Mouse (Mus musculus) 3134 (cell line): ENCODE data around the gene Igfbp1.

Source experiments
- DNase-seq: peaks from one replicate; pipeline ENCODE4 v3.0.0-alpha.2; 2011; ENCODE audit warnings: low spot score; ENCODE audit not compliant: insufficient read length; ENCODE audit errors: extremely low read depth

Igfbp1 gene

DNA sequence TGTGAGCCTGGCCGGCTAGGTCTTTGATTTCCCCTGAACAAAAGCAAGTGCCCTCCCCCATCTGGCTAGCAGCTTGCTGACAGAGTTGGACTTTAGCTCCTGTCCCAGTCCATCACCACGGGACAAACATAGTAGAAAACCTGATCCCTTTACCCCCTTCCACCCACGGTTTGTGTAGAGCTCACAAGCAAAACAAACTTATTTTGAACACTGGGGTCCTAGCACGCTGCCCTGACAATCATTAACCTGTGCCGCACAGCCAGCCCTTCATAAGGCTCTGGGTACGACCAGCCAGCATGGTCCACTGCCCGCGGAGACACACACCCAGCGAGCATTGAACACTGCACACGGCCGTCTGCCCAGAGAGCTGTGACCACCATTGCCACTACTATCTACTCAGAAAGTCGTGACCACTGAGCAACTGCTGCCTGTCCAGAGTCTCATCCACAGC lies at the start of gene Igfbp1:
TSS of gene Igfbp1 (plus strand) at position 292 of the 451 bp plus-strand sequence.
- DNase-seq, result no peak

GRCm38 (mm10) chr11:7147945-7148344 lies 49.6 kb upstream of the Igfbp1 start:
- no peak for DNase-seq

DNA sequence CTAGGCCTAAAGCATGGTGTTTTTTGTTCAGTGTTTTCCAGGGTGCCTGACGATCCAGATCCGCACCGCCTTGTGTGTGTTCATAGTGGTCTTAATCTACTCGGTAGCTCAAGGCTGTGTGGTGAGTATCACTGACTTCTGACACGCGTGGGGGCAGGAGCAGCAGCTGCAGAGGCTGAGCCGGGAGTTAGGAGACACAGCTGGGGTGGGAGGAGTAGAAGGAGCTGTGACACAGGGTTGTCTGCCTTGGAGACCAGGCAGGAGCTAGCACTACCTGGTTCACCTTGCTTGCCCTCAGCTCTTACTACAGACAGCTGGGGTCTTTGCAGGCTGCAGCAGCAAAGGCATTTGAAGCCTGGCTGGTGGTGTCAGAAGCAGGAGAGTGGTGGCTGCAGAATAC lies 48.1 kb upstream of the Igfbp1 start:
- DNase-seq, result no peak

DNA sequence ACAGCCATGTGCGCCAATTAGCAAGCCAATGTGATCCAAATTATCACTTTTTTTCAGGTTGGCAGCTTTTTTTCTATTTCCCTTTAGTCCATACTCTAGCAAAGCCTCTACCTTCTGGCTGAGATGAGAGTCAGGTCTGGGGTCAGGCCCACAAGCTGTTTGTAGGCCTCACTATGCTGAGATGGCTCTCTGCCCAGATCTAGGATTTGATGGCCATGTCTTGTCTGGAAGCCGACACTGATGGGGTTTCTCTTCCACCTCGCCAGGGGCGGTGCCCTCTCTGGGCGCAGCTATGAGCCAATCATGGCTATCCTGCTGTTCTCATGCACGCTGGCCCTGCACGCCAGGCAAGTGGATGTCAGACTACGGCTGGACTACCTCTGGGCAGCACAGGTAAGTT lies 47.1 kb upstream of the Igfbp1 start:
- no peak for DNase-seq

GRCm38 (mm10) chr11:7152371-7152770 lies 45.2 kb upstream of the Igfbp1 start:
- DNase-seq, result no peak

DNA sequence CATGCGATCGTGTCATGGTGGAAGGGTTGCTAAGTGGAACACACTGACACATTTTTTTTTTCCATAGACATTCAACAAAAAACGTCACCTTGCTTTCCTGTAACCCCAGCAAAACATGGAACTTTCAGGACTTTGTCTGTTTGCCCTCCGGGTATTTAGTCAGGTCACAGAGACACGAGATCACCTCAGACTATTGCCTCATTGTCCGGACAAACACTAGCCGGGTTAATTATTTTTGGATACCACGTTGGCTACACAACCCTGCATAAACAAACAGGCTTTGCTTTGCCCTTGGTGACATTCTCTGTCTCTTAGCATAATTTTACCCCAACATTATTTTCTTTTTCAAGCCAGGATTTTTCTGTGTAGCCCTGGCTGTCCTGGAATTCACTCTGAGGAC lies 44.5 kb upstream of the Igfbp1 start:
- no peak for DNase-seq

- no peak for DNase-seq
Observed at GRCm38 (mm10) chr11:7156427-7156826, 41.2 kb upstream of the Igfbp1 start.

GRCm38 (mm10) chr11:7158196-7158595 lies 39.4 kb upstream of the Igfbp1 start:
- no peak for DNase-seq

DNA sequence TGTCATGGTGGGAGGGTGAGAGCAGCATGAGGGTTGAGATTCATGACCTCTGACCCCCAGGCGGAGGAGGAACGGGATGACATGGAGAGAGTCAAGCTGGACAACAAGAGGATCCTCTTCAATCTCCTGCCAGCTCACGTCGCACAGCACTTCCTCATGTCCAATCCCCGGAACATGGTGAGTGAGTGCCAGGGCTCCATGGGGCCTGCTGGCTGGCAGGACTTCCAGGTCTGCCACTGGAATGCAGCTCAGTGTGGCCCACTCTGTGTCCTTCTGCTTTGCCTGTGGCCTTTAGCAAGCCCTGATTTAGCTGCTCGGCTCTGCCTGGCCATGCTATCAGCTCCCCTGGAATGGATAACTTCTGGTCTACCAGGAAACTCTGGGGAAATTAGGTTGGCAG lies 37.4 kb upstream of the Igfbp1 start:
- no peak for DNase-seq

GRCm38 (mm10) chr11:7160637-7161101 lies 36.9 kb upstream of the Igfbp1 start:
- DNase-seq, result no peak

DNA sequence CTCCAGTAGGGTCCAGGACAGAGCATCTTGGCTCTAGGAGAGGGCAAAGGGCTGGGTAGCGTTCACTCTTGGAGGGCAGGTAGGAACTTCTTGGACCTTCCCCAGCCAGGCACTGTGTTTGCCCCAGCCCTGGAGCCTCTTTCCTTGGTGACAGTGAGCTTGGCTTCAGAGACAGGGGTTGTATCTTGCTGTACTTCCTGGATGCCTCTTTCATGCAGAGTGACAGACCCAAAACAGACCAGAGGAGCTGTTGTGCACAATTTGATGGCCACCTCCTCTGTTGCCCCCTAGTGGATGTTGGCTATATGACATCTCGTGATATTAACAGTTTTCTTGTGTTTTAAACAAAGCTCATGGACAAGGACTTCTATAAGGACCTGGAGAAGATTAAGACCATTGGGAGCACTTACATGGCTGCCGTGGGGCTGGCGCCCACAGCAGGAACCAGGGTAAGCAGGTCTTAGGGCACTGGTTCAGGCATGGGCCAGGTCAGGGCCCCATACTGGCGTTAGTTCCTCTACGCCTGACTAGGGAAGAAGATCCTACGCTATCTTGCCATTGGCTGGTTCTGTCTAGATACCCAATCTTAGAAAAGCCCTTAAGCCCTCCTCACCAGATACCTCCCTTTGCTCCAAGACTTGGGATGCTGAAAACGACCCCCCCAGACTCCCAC lies 35.9 kb upstream of the Igfbp1 start:
- no peak for DNase-seq

- no peak for DNase-seq
Observed at GRCm38 (mm10) chr11:7164416-7164815, 33.2 kb upstream of the Igfbp1 start.

DNA sequence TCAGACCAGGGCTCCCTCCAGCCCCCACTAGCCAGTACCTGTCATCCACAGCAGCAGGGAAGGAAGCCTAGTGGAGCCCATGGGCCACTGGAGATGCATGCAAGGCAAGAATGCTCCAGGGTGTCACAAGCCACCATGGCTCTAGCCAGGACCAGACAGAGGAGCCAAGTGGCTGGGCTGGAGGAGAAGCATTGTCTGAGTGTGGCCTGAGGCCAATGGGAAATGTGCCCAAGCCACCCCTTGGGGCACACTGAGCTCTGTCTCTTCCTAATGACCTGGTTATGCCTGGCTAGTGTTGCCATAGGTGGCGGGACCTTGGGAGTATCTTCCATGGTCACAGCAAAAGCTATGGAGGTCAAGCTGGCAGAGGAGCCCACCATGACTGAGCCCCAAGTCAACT lies 27.9 kb upstream of the Igfbp1 start:
- DNase-seq, result no peak

GRCm38 (mm10) chr11:7173664-7174063 lies 23.9 kb upstream of the Igfbp1 start:
- DNase-seq, result no peak

GRCm38 (mm10) chr11:7178724-7179123 lies 18.9 kb upstream of the Igfbp1 start:
- no peak for DNase-seq

DNA sequence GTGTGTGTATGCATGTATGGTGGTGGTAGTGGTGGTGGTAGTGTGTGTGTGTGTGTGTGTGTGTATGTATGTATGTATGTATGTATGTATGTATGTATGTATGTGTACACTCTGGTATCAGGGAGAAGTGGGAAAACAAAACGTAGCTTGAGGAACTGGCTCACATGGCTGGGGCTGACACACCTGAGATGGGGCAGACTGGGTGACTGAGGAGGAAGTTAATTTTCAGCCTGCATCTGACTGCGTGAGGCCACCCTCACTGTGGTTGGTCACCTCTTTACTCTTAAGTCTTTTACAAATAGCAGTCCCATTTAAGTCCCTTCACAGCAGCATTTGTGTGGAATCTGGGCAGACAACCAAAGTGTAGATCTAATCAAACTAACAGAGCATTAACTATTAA lies 18.3 kb upstream of the Igfbp1 start:
- DNase-seq, result no peak

DNA sequence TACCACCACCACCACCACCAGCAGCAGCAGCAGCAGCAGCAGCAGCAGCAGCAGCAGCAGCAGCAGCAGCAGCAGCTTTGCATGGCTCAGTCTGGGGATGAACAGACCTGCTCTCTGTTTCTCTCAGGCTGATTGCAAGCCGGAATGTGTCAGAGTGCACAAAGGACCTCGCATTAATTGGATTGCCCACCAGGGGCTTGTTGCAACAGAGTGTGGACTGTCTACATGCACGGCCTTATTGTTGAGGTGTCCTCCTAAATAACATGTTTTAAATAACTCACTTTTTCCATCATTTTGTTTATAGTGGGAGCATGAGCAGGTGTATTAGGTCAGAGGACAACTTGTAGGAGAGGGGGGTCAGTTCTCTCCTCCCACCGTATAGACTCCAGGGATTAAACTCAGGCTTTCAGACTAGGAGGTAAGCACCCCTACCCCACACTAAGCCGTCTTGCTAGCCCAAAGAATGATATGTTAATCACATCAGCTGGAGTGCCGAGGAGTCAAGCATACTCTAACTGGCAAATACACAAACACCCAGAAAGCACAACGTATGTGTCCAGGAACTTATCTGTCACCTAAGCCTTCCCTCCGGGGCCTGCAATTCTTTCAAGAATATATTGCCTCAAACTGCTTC lies 15.1 kb upstream of the Igfbp1 start:
- DNase-seq, result no peak

- DNase-seq, result no peak
Observed at GRCm38 (mm10) chr11:7184420-7184819, 13.2 kb upstream of the Igfbp1 start.

- no peak for DNase-seq
Observed at GRCm38 (mm10) chr11:7187472-7187871, 10.1 kb upstream of the Igfbp1 start.

GRCm38 (mm10) chr11:7188469-7188868 lies 9.1 kb upstream of the Igfbp1 start, which contains the start of gene Gm11985:
Gene Gm11985, minus strand, starts transcription at chr11:7188569.
- no peak for DNase-seq

DNA sequence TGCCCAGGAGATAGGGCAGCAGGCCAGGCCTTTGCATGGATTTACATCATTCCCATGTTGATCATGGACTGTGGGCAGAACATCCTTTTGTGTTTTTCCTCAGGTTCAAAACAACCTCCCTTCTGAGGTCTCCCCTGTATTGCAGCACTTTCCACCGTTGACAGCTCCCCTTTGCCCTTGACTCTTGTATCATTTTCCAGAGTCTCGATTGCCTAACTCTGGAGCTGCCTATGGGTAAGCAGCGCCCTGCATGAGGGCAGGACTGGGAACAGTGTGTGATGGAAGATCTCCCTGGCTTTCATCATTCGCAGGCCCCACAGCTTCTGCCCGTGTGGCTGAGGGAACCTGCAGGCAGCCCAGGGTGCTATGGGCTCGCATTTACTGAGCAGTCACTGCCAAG lies 4.9 kb upstream of the Igfbp1 start:
- no peak for DNase-seq

- DNase-seq, result no peak
Observed at GRCm38 (mm10) chr11:7193134-7193533, 4.4 kb upstream of the Igfbp1 start.
